28 mouse cellular contexts compared by ENCODE assay signal in genomic region chr5:30092701-30093100, GRCm38 (mm10). TPM values are rescaled to one million over a fixed set of nuclear protein-coding genes. Genes with fewer than 3 reads are reported as not detected.
DNase-seq lines count a peak whose midpoint lies in the region; ATAC-seq and TF ChIP-seq lines count a peak whose summit lies in the region.
"Had no signal": no experiment of that assay in that cellular context is flagged by ENCODE, and none has a peak within 500 bp of the region (broad histone marks: within the 10 kb centered on the region; RNA-seq: fewer than 3 reads in every experiment).

No protein-coding gene starts in this region.

- DNase-seq in limb, embryonic 10.5 days (ENCODE audit: low spot score): no peak
- peak; percentile 73 for DNase-seq in CH12.LX (ENCODE audit: extremely low read depth)
- DNase-seq in ES-CJ7 (ENCODE audit: low read depth, low spot score): peak; percentile 76
- no peak for DNase-seq in cerebellum, adult 11-12 months
- DNase-seq in hindbrain, embryonic 14.5 days (ENCODE audit: low spot score): no peak
- DNase-seq: adrenal gland, postnatal 10 days; cerebellum, adult 9-11 months; gastrocnemius, postnatal 36 days; kidney, adult 9 months; kidney, postnatal 4 days; layer of hippocampus, adult 9-11 months; left cerebral cortex, postnatal 4 days; lung, adult 18-20 months; lung, postnatal 14 days; midbrain, embryonic 14.5 days; spleen, adult 18-20 months; thymus, adult 2 months had no signal

- ATAC-seq in limb, embryonic 12.5 days (ENCODE audit: insufficient number of reproducible peaks, insufficient read depth, low FRiP score, low TSS enrichment, low read depth): no peak
- no peak for ATAC-seq in liver, embryonic 12.5 days
- ATAC-seq in hindbrain, embryonic 14.5 days (ENCODE audit: low FRiP score): no peak
- ATAC-seq: activated CD4-positive, CD25-positive, alpha-beta regulatory T cell, adult 4 months; CD4-positive, CD25-positive, alpha-beta regulatory T cell, adult 4 months; forebrain, embryonic 15.5 days had no signal

- no peaks in the 10 kb centered on the region for H3K36me3 ChIP-seq in limb, embryonic 12.5 days
- H3K36me3 ChIP-seq in limb, embryonic 10.5 days: no peaks in the 10 kb centered on the region
- H3K36me3 ChIP-seq in CH12.LX (replicated peaks in 1 of 2; ENCODE audit: control insufficient read depth in 1 of 2, insufficient read depth in 1 of 2, low read length in 1 of 2): peaks cover 0 to 11% of the 10 kb centered on the region in 2 experiments
- H3K36me3 ChIP-seq in liver, embryonic 12.5 days: no peaks in the 10 kb centered on the region
- no peaks in the 10 kb centered on the region for H3K36me3 ChIP-seq in hindbrain, embryonic 14.5 days (replicated peaks; ENCODE audit: control insufficient read depth, insufficient read depth)
- H3K36me3 ChIP-seq: embryonic facial prominence, embryonic 13.5 days; forebrain, embryonic 15.5 days; heart, embryonic 15.5 days; neural tube, embryonic 15.5 days had no signal

- 0 out of 2 replicates have a peak, but pooled peaks cover under 1% of the 10 kb centered on the region for H3K27me3 ChIP-seq in limb, embryonic 12.5 days
- no peaks in the 10 kb centered on the region for H3K27me3 ChIP-seq in limb, embryonic 10.5 days (ENCODE audit: low read depth, poor library complexity, severe bottlenecking)
- no peaks in the 10 kb centered on the region for H3K27me3 ChIP-seq in CH12.LX (replicated peaks)
- H3K27me3 ChIP-seq in liver, embryonic 12.5 days (replicated peaks): no peaks in the 10 kb centered on the region
- H3K27me3 ChIP-seq in hindbrain, embryonic 14.5 days (ENCODE audit: control insufficient read depth, insufficient read depth, low read length): no peaks in the 10 kb centered on the region
- H3K27me3 ChIP-seq: embryonic facial prominence, embryonic 13.5 days; forebrain, embryonic 15.5 days; heart, embryonic 15.5 days; neural tube, embryonic 15.5 days had no signal

- H3K4me3 ChIP-seq in limb, embryonic 12.5 days (replicated peaks): no peak overlapping the region
- H3K4me3 ChIP-seq in limb, embryonic 10.5 days: no peak overlapping the region
- H3K4me3 ChIP-seq in CH12.LX (replicated peaks in 1 of 3; ENCODE audit: low read depth in 2 of 3, low read length in 2 of 3, poor library complexity in 1 of 3): peak overlapping the region; percentile 37 to 50 (median 38)
- peak overlapping the region; percentile 17; the same call in 1 of the 2 replicates for H3K4me3 ChIP-seq in liver, embryonic 12.5 days
- no peak overlapping the region for H3K4me3 ChIP-seq in hindbrain, embryonic 14.5 days (replicated peaks; ENCODE audit: low read length)
- H3K4me3 ChIP-seq: embryonic facial prominence, embryonic 13.5 days; forebrain, embryonic 15.5 days; heart, embryonic 15.5 days; left cerebral cortex, adult 2 months; megakaryocyte, embryonic 14.5 days; neural tube, embryonic 15.5 days had no signal

- 0 out of 2 replicates have a peak overlapping the region, but pooled peaks have one; percentile 9 for H3K4me2 ChIP-seq in limb, embryonic 12.5 days
- H3K4me2 ChIP-seq in CH12.LX (ENCODE audit: insufficient read depth, low read depth, poor library complexity, severe bottlenecking): no peak overlapping the region
- H3K4me2 ChIP-seq in liver, embryonic 12.5 days: peak overlapping the region; percentile 45
- H3K4me2 ChIP-seq in hindbrain, embryonic 14.5 days (replicated peaks): no peak overlapping the region
- H3K4me2 ChIP-seq: embryonic facial prominence, embryonic 13.5 days; forebrain, embryonic 15.5 days; heart, embryonic 15.5 days; neural tube, embryonic 15.5 days had no signal

- TF ChIP-seq RAD21 in CH12.LX (IDR thresholded peaks at IDR 0.05; ENCODE audit: low read depth, low read length): no peak

- H3K4me1 ChIP-seq in limb, embryonic 12.5 days (replicated peaks): no peaks in the 10 kb centered on the region
- H3K4me1 ChIP-seq in limb, embryonic 10.5 days: peaks cover 6% of the 10 kb centered on the region
- H3K4me1 ChIP-seq in CH12.LX (ENCODE audit: control insufficient read depth in 1 of 2, insufficient read depth in 2 of 2): peaks cover 0 to 4% of the 10 kb centered on the region in 2 experiments; a peak in 1 of 4 replicates
- H3K4me1 ChIP-seq in liver, embryonic 12.5 days: no peaks in the 10 kb centered on the region
- H3K4me1 ChIP-seq in hindbrain, embryonic 14.5 days (replicated peaks; ENCODE audit: control insufficient read depth, insufficient read depth, low read length): no peaks in the 10 kb centered on the region
- H3K4me1 ChIP-seq: forebrain, embryonic 15.5 days; heart, embryonic 15.5 days; megakaryocyte, embryonic 14.5 days; neural tube, embryonic 15.5 days had no signal

- WGBS in limb, embryonic 12.5 days: 50% methylated on average over 13 of the region's 13 CpGs
- WGBS in limb, embryonic 10.5 days: 58% methylated on average over 13 of the region's 13 CpGs
- 44% methylated on average over 13 of the region's 13 CpGs for WGBS in liver, embryonic 12.5 days (ENCODE audit: insufficient replicate concordance)
- 67% methylated on average over 13 of the region's 13 CpGs for WGBS in hindbrain, embryonic 14.5 days

- H3K79me2 ChIP-seq in CH12.LX (replicated peaks; ENCODE audit: control insufficient read depth, extremely low read depth, insufficient read depth, poor library complexity, severe bottlenecking): no peaks in the 10 kb centered on the region

- no peak for TF ChIP-seq EP300 in CH12.LX (IDR thresholded peaks at IDR 0.05; ENCODE audit: low read length)

- TF ChIP-seq CTCF in CH12.LX (conservative IDR thresholded peaks at IDR 0.05 in 1 of 2, IDR thresholded peaks at IDR 0.05 in 1 of 2; ENCODE audit: low read depth in 2 of 2, low read length in 2 of 2): no peak

- no peak overlapping the region for H3K9ac ChIP-seq in limb, embryonic 12.5 days (replicated peaks)
- H3K9ac ChIP-seq in CH12.LX (ENCODE audit: insufficient read depth, low read depth): no peak overlapping the region
- no peak overlapping the region for H3K9ac ChIP-seq in liver, embryonic 12.5 days
- H3K9ac ChIP-seq in hindbrain, embryonic 14.5 days: no peak overlapping the region
- H3K9ac ChIP-seq: embryonic facial prominence, embryonic 13.5 days; forebrain, embryonic 15.5 days; heart, embryonic 15.5 days; neural tube, embryonic 15.5 days had no signal

- no peak overlapping the region for H3K27ac ChIP-seq in limb, embryonic 12.5 days
- no peak overlapping the region for H3K27ac ChIP-seq in limb, embryonic 10.5 days
- H3K27ac ChIP-seq in CH12.LX (ENCODE audit: insufficient read depth, low read depth): no peak overlapping the region
- no peak overlapping the region for H3K27ac ChIP-seq in liver, embryonic 12.5 days
- H3K27ac ChIP-seq in hindbrain, embryonic 14.5 days: no peak overlapping the region
- H3K27ac ChIP-seq: embryonic facial prominence, embryonic 13.5 days; forebrain, embryonic 15.5 days; heart, embryonic 15.5 days; left cerebral cortex, adult 2 months; neural tube, embryonic 15.5 days had no signal

- H3K9me3 ChIP-seq in limb, embryonic 12.5 days: no peaks in the 10 kb centered on the region
- no peaks in the 10 kb centered on the region for H3K9me3 ChIP-seq in limb, embryonic 10.5 days (replicated peaks)
- H3K9me3 ChIP-seq in CH12.LX (replicated peaks; ENCODE audit: low read length): no peaks in the 10 kb centered on the region
- H3K9me3 ChIP-seq in liver, embryonic 12.5 days (replicated peaks): no peaks in the 10 kb centered on the region
- H3K9me3 ChIP-seq in hindbrain, embryonic 14.5 days (ENCODE audit: control insufficient read depth, low read length): no peaks in the 10 kb centered on the region
- H3K9me3 ChIP-seq: embryonic facial prominence, embryonic 13.5 days; forebrain, embryonic 15.5 days; heart, embryonic 15.5 days; neural tube, embryonic 15.5 days had no signal

- dilution Hi-C loops in CH12.LX (cut with MboI; ENCODE audit: extremely low pct_ligation_motif_present, extremely low pct_unique_long_range_greater_than_20kb, low sequenced_read_pairs): no loop called here

- no peak for TF ChIP-seq POLR2A in CH12.LX (IDR thresholded peaks at IDR 0.05; ENCODE audit: low read depth, low read length)

- in situ Hi-C loops in CH12.LX (cut with MboI; ENCODE audit: low pct_ligation_motif_present, low pct_unique_long_range_greater_than_20kb, low sequenced_read_pairs): loop anchor here (25.0 kb wide), 2 partner anchors 280 to 680 kb away; no protein-coding TSS in a partner anchor

TF ChIP-seq in CH12.LX, 34 proteins besides CTCF, POLR2A, EP300 and RAD21 (continues in another document):
- TF ChIP-seq MEF2A (IDR thresholded peaks at IDR 0.05; ENCODE audit: borderline replicate concordance, low read depth, low read length) (no peak), HCFC1 (IDR thresholded peaks at IDR 0.05; ENCODE audit: low read depth, low read length) (no peak), CHD2 (IDR thresholded peaks at IDR 0.05; ENCODE audit: low read length) (no peak), RCOR1 (conservative IDR thresholded peaks at IDR 0.05; ENCODE audit: low read depth, low read length) (no peak), TCF12 (IDR thresholded peaks at IDR 0.05; ENCODE audit: low read depth, low read length) (no peak)

RNA-seq across cellular contexts. Expression of gene Garem2, which starts 12.3 kb away (rescaled TPM):
- polyA plus RNA-seq in limb, embryonic 12.5 days (2016; fragmentation: Nextera tagmentation; extraction: Ambion mirVana): 0.70 and 0.76 TPM in 2 replicates
- 0.23 and 0.46 TPM in 2 replicates for polyA plus RNA-seq in limb, embryonic 10.5 days (2016; fragmentation: Nextera tagmentation; extraction: Ambion mirVana)
- total RNA-seq in CH12.LX (2012; rRNA removed): 0.13 and 0.21 TPM in 2 replicates
- not detected in 2 replicates for total RNA-seq in CH12.LX (2014; rRNA removed)
- not detected in 2 replicates for polyA plus RNA-seq in CH12.LX (2012; ENCODE audit: insufficient read length, low read depth)
- polyA plus RNA-seq in liver, embryonic 12.5 days (2016; fragmentation: Nextera tagmentation; extraction: Ambion mirVana): 0.08 and 0.12 TPM in 2 replicates
- polyA plus RNA-seq in hindbrain, embryonic 14.5 days (2014; fragmentation: Nextera tagmentation; extraction: Ambion mirVana): 13.4 TPM in 2 replicates
- total RNA-seq: gastrocnemius, postnatal 36 days had no signal
- polyA plus RNA-seq: activated CD4-positive, CD25-positive, alpha-beta regulatory T cell, adult 4 months; CD4-positive, CD25-positive, alpha-beta regulatory T cell, adult 4 months had no signal

RNA-seq across cellular contexts. Expression of gene 3110082J24Rik, which starts 13.2 kb away (rescaled TPM):
- not detected in 2 replicates for polyA plus RNA-seq in limb, embryonic 12.5 days (2016; fragmentation: Nextera tagmentation; extraction: Ambion mirVana)
- polyA plus RNA-seq in limb, embryonic 10.5 days (2016; fragmentation: Nextera tagmentation; extraction: Ambion mirVana): not detected in 2 replicates
- total RNA-seq in CH12.LX (2012; rRNA removed) (not detected in 2 replicates), CH12.LX (2014; rRNA removed) (not detected in 2 replicates)
- polyA plus RNA-seq in CH12.LX (2012; ENCODE audit: insufficient read length, low read depth): not detected in 2 replicates
- not detected in 2 replicates for polyA plus RNA-seq in liver, embryonic 12.5 days (2016; fragmentation: Nextera tagmentation; extraction: Ambion mirVana)
- polyA plus RNA-seq in hindbrain, embryonic 14.5 days (2014; fragmentation: Nextera tagmentation; extraction: Ambion mirVana): 3.3 and 5.2 TPM in 2 replicates
- total RNA-seq: adrenal gland, postnatal 10 days; gastrocnemius, postnatal 36 days had no signal
- polyA plus RNA-seq: activated CD4-positive, CD25-positive, alpha-beta regulatory T cell, adult 4 months; CD4-positive, CD25-positive, alpha-beta regulatory T cell, adult 4 months; embryonic facial prominence, embryonic 13.5 days; heart, embryonic 15.5 days; stomach, embryonic 14.5 days; thymus, adult 2 months had no signal

RNA-seq across cellular contexts. Expression of gene Tyms, which starts 19.3 kb away (rescaled TPM):
- 346 and 354 TPM in 2 replicates for polyA plus RNA-seq in limb, embryonic 12.5 days (2016; fragmentation: Nextera tagmentation; extraction: Ambion mirVana)
- polyA plus RNA-seq in limb, embryonic 10.5 days (2016; fragmentation: Nextera tagmentation; extraction: Ambion mirVana): 404 and 416 TPM in 2 replicates
- total RNA-seq in CH12.LX (2012; rRNA removed) (153 and 174 TPM in 2 replicates), CH12.LX (2014; rRNA removed) (260 and 306 TPM in 2 replicates)
- 193 and 211 TPM in 2 replicates for polyA plus RNA-seq in CH12.LX (2012; ENCODE audit: insufficient read length, low read depth)
- polyA plus RNA-seq in liver, embryonic 12.5 days (2016; fragmentation: Nextera tagmentation; extraction: Ambion mirVana): 278 and 289 TPM in 2 replicates
- polyA plus RNA-seq in hindbrain, embryonic 14.5 days (2014; fragmentation: Nextera tagmentation; extraction: Ambion mirVana): 45.1 and 46.9 TPM in 2 replicates

Comparison
In these comparisons a context has a peak if more than half of its experiments do, and no peak if none do; other contexts are left out.
1. H3K4me2 ChIP-seq: peak in limb, embryonic 12.5 days (single experiment) and liver, embryonic 12.5 days (single experiment); none in CH12.LX (single experiment) and hindbrain, embryonic 14.5 days (single experiment).
2. H3K4me3 ChIP-seq: peak in CH12.LX (3 of 3) and liver, embryonic 12.5 days (single experiment); none in limb, embryonic 12.5 days (single experiment), limb, embryonic 10.5 days (single experiment) and hindbrain, embryonic 14.5 days (single experiment).
3. DNase-seq: peak in CH12.LX (single experiment) and ES-CJ7 (single experiment); none in limb, embryonic 10.5 days (single experiment), cerebellum, adult 11-12 months (single experiment) and hindbrain, embryonic 14.5 days (single experiment).